Mouse (Mus musculus) heart, embryonic 14.5 days (tissue): ENCODE results near the gene Tap2. TPM values are rescaled to one million over a fixed set of nuclear protein-coding genes. Genes with fewer than 3 reads are reported as not detected.

Experiments used
- ATAC-seq: fragments of 200-750 bp; cut with Nextera tagmentation; 2 replicates; pipeline ENCODE4 v1.8.0; 2017; ENCODE audit warnings: low read depth, moderate TSS enrichment; ENCODE audit not compliant: insufficient number of reproducible peaks, insufficient read depth, low FRiP score
- H3K27ac ChIP-seq, 2 experiments: fragments of 200-500 bp in 1 of 2; fragments of 300-500 bp in 1 of 2; sonication (generic) in 1 of 2; replicated peaks in 1 of 2; 2 replicates each; pipeline ENCODE4 v1.5.1; 2012 to 2014; ENCODE audit warnings: low read depth in 2 of 2, low read length in 2 of 2, control low read depth in 1 of 2, mild to moderate bottlenecking in 1 of 2, mixed read lengths in 1 of 2; ENCODE audit not compliant: control insufficient read depth in 1 of 2, insufficient read depth in 1 of 2
- H3K27me3 ChIP-seq: fragments of 300-500 bp; sonication (generic); 2 replicates; pipeline ENCODE4 v1.6.1; 2014; ENCODE audit warnings: mild to moderate bottlenecking, low read length, control low read depth; ENCODE audit not compliant: control insufficient read depth, insufficient read depth
- H3K36me3 ChIP-seq: fragments of 300-500 bp; sonication (generic); 2 replicates; pipeline ENCODE4 v1.6.1; 2014; ENCODE audit warnings: mild to moderate bottlenecking, control low read depth, low read length, mixed read lengths; ENCODE audit not compliant: control insufficient read depth, insufficient read depth
- H3K4me1 ChIP-seq, 2 experiments: fragments of 200-500 bp in 1 of 2; fragments of 300-500 bp in 1 of 2; sonication (generic) in 1 of 2; 2 replicates each; pipeline ENCODE4 v1.6.1; 2012 to 2014; ENCODE audit warnings: low read length in 2 of 2, control low read depth in 1 of 2, mixed read lengths in 1 of 2; ENCODE audit not compliant: control insufficient read depth in 2 of 2, insufficient read depth in 2 of 2
- H3K4me2 ChIP-seq: fragments of 300-500 bp; sonication (generic); 2 replicates; pipeline ENCODE4 v1.6.1; 2014; ENCODE audit warnings: mild to moderate bottlenecking, low read length
- H3K4me3 ChIP-seq, 2 experiments: fragments of 200-500 bp in 1 of 2; fragments of 300-500 bp in 1 of 2; sonication (generic) in 1 of 2; 2 replicates each; pipeline ENCODE4 v1.5.1; 2012 to 2014; ENCODE audit warnings: low read length in 2 of 2, mild to moderate bottlenecking in 2 of 2, control low read depth in 1 of 2, low read depth in 1 of 2, moderate library complexity in 1 of 2; ENCODE audit not compliant: control insufficient read depth in 1 of 2, insufficient read depth in 1 of 2
- H3K9ac ChIP-seq: fragments of 300-500 bp; sonication (generic); 2 replicates; pipeline ENCODE4 v1.6.1; 2014; ENCODE audit warnings: mild to moderate bottlenecking, low read length
- H3K9me3 ChIP-seq: fragments of 300-500 bp; sonication (generic); 2 replicates; pipeline ENCODE4 v1.6.1; 2016; ENCODE audit warnings: low read length, control low read depth; ENCODE audit not compliant: control insufficient read depth
- WGBS: fragments of 180-500 bp; shearing (Covaris S2); extraction: QIAGEN DNeasy Blood & Tissue Kit; methylation state at CpG from one replicate; pipeline ENCODE4 v1.1.7; 2014; 5-methylcytosine and 5-hydroxymethylcytosine counted together
- polyA plus RNA-seq: library from polyadenylated mRNA; unstranded; fragments of >200 nt; fragmentation: Nextera tagmentation; extraction: Ambion mirVana; gene quantifications from 2 replicates; pipeline ENCODE4 v1.2.1, GENCODE M21; 2014

The Tap2 gene
- 2.1 and 2.8 TPM in 2 replicates for polyA plus RNA-seq

DNA sequence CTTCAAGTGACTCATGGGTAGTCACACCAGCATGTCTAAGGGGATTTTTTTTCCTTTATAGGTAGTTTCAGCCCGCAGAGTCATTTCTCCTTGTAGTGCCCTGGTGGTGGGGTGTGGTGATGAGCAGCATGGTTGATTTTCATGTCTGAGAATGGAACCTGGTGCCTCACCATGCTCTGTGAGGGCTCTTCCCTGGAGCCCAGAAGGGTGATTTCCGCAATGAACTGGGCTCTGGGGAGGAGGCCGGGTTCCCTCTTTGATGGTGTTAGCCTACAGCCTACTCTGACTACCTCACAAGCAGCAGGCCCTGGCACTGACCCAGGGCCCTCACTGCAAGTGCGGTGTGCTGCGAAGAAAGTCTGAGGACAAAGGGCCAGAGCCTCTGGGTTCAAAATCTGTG is at the start of gene Tap2:
Gene Tap2 (plus strand): TSS at position 84 of the 400 bp plus-strand sequence.
- Histone ChIP-seq H3K4me3 (peak within 1 kb of the TSS; percentile 81 to 92), H3K36me3 (no peaks in the 10 kb centered on the region), H3K4me2 (peak within 1 kb of the TSS; percentile 97), H3K9me3 (no peaks in the 10 kb centered on the region), H3K27me3 (peaks cover 47% of the 10 kb centered on the region), H3K4me1 (peaks cover 4 to 5% of the 10 kb centered on the region in 2 experiments; a peak in 3 of 4 replicates), H3K9ac (peak within 1 kb of the TSS; percentile 80), H3K27ac (no peak within 1 kb of the TSS)
- no peak for ATAC-seq
- 76% methylated on average over 5 of the region's 5 CpGs for WGBS

DNA sequence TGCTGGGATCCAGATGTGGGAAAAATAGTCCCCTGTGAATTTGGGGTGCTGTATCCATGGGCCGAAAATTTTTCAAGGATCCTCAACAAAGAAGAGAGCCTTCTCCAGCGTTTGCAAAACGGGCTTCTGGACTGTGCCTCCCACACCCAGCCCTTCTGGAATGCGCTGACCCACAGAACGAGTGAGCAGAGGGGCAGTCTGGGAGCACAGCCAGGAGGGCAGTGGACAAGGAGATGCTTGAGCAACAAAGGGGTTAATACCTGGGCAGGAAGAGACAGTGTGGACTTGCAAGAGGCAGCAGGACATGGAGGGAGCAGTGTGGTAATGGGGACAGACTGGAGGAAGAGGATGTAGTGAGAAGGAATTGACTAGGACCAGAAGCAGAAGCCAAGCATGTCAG is 47.8 kb upstream of the Tap2 start:
- H3K27me3 ChIP-seq = no peaks in the 10 kb centered on the region
- 37% methylated on average over 5 of the region's 5 CpGs for WGBS
- H3K36me3 ChIP-seq = no peaks in the 10 kb centered on the region
- no peak overlapping the region for H3K4me3 ChIP-seq
- H3K4me1 ChIP-seq = no peaks in the 10 kb centered on the region
- ATAC-seq = no peak
- no peak overlapping the region for H3K9ac ChIP-seq
- H3K4me2 ChIP-seq = no peak overlapping the region
- H3K9me3 ChIP-seq = no peaks in the 10 kb centered on the region
- H3K27ac ChIP-seq = no peak overlapping the region

- H3K27ac ChIP-seq = no peak overlapping the region
- no peak for ATAC-seq
- H3K4me2 ChIP-seq = no peak overlapping the region
- no peaks in the 10 kb centered on the region for H3K4me1 ChIP-seq
- no peaks in the 10 kb centered on the region for H3K36me3 ChIP-seq
- no peak overlapping the region for H3K9ac ChIP-seq
- 0 out of 2 replicates have a peak, but pooled peaks cover 4% of the 10 kb centered on the region for H3K9me3 ChIP-seq
- no peak overlapping the region for H3K4me3 ChIP-seq
- 30% methylated on average over 9 of the region's 9 CpGs for WGBS
- H3K27me3 ChIP-seq = 0 out of 2 replicates have a peak, but pooled peaks cover 3% of the 10 kb centered on the region
Measured at GRCm38 (mm10) chr17:34164202-34164895, 39.0 kb upstream of the Tap2 start.

GRCm38 (mm10) chr17:34165033-34165730 is 38.1 kb upstream of the Tap2 start:
- Histone ChIP-seq H3K4me1 (no peaks in the 10 kb centered on the region), H3K4me2 (no peak overlapping the region)

GRCm38 (mm10) chr17:34169279-34169678 is 34.0 kb upstream of the Tap2 start:
- 0% methylated on average over 2 of the region's 2 CpGs for WGBS
- Histone ChIP-seq H3K9ac (no peak overlapping the region), H3K4me3 (no peak overlapping the region), H3K36me3 (no peaks in the 10 kb centered on the region), H3K9me3 (peaks cover 9% of the 10 kb centered on the region), H3K4me1 (no peaks in the 10 kb centered on the region), H3K27ac (no peak overlapping the region), H3K4me2 (no peak overlapping the region), H3K27me3 (0 out of 2 replicates have a peak, but pooled peaks cover 3% of the 10 kb centered on the region)
- ATAC-seq = no peak

More at GRCm38 (mm10) chr17:34165033-34165730, 38.1 kb upstream of the Tap2 start:
- Histone ChIP-seq H3K9me3 (0 out of 2 replicates have a peak, but pooled peaks cover 4% of the 10 kb centered on the region), H3K27me3 (0 out of 2 replicates have a peak, but pooled peaks cover 3% of the 10 kb centered on the region), H3K27ac (no peak overlapping the region), H3K4me3 (no peak overlapping the region), H3K9ac (no peak overlapping the region), H3K36me3 (no peaks in the 10 kb centered on the region)
- WGBS = 68% methylated on average over 6 of the region's 6 CpGs
- no peak for ATAC-seq

- ATAC-seq = no peak
- H3K4me3 ChIP-seq = no peak overlapping the region
- H3K27ac ChIP-seq = no peak overlapping the region
- H3K4me1 ChIP-seq = no peaks in the 10 kb centered on the region
- no peak overlapping the region for H3K4me2 ChIP-seq
- no peak overlapping the region for H3K9ac ChIP-seq
- no peaks in the 10 kb centered on the region for H3K36me3 ChIP-seq
- 19% methylated on average over 4 of the region's 4 CpGs for WGBS
- 0 out of 2 replicates have a peak, but pooled peaks cover 3% of the 10 kb centered on the region for H3K27me3 ChIP-seq
- H3K9me3 ChIP-seq = peaks cover 8% of the 10 kb centered on the region
Measured at GRCm38 (mm10) chr17:34170487-34170876, 32.8 kb upstream of the Tap2 start.

GRCm38 (mm10) chr17:34170877-34171498 is 32.3 kb upstream of the Tap2 start:
- H3K9ac ChIP-seq = no peak overlapping the region
- H3K4me3 ChIP-seq = no peak overlapping the region
- WGBS = 32% methylated on average over 13 of the region's 13 CpGs
- no peak for ATAC-seq
- H3K27ac ChIP-seq = no peak overlapping the region
- no peaks in the 10 kb centered on the region for H3K4me1 ChIP-seq
- no peaks in the 10 kb centered on the region for H3K36me3 ChIP-seq
- H3K4me2 ChIP-seq = 0 out of 2 replicates have a peak overlapping the region, but pooled peaks have one; percentile 13
- H3K27me3 ChIP-seq = 0 out of 2 replicates have a peak, but pooled peaks cover 3% of the 10 kb centered on the region
- H3K9me3 ChIP-seq = peaks cover 5% of the 10 kb centered on the region
